Mouse (Mus musculus): ENCODE data around the gene Cdk11b. TPM values are rescaled to one million over a fixed set of nuclear protein-coding genes. Genes with fewer than 3 reads are reported as not detected.
A peak's percentile ranks its signal among the peaks of the same experiment; 100 is the strongest.

Gene Cdk11b
- total and polyA plus RNA-seq, 3 experiments, result 56.6 to 249 (median 113) TPM

- Histone ChIP-seq H3K79me2 (ENCODE audit: control insufficient read depth, insufficient read depth, low read length, poor library complexity) (no peaks in the 10 kb centered on the region; the same call in 1 of the 2 replicates), H3K27ac (ENCODE audit: control insufficient read depth, low read depth, low read length) (no peak overlapping the region; the same call in 1 of the 2 replicates), H3K27me3 (ENCODE audit: control insufficient read depth in 1 of 2, insufficient read depth in 2 of 2, low read length in 2 of 2) (no peaks in the 10 kb centered on the region), H3K9me3 (replicated peaks; ENCODE audit: insufficient read depth, low read length) (no peaks in the 10 kb centered on the region), H3K36me3 (ENCODE audit: control insufficient read depth in 1 of 2, insufficient read depth in 2 of 2, low read length in 2 of 2) (peaks cover 0 to 22% of the 10 kb centered on the region in 2 experiments; a peak in 2 of 4 replicates), H3K4me1 (ENCODE audit: control insufficient read depth in 1 of 2, insufficient read depth in 2 of 2, low read length in 2 of 2) (peaks cover 23 to 29% of the 10 kb centered on the region in 2 experiments), H3K9ac (ENCODE audit: control insufficient read depth, low read depth, low read length, poor library complexity, severe bottlenecking) (no peak overlapping the region), H3K4me3 (ENCODE audit: control insufficient read depth in 1 of 2, insufficient read depth in 1 of 2, low read depth in 2 of 2, low read length in 2 of 2) (no peak overlapping the region; a peak in 1 of 4 replicates)
- no peak for DNase-seq (ENCODE audit: low read depth, low spot score)
- TF ChIP-seq MAZ (IDR thresholded peaks at IDR 0.05; ENCODE audit: low read depth, low read length) (no peak), MXI1 (IDR thresholded peaks at IDR 0.05; ENCODE audit: low read depth, low read length) (no peak), MAFK (IDR thresholded peaks at IDR 0.05; ENCODE audit: borderline replicate concordance, low read depth, low read length) (no peak), NRF1 (IDR thresholded peaks at IDR 0.05; ENCODE audit: insufficient read depth, low read depth, low read length, poor library complexity, severe bottlenecking) (no peak), ZC3H11A (IDR thresholded peaks at IDR 0.05; ENCODE audit: low read depth, low read length) (no peak), EP300 (IDR thresholded peaks at IDR 0.05; ENCODE audit: low read depth in 1 of 2, low read length in 2 of 2) (no peak), ELF1 (IDR thresholded peaks at IDR 0.05; ENCODE audit: low read depth, low read length) (no peak), MEF2A (IDR thresholded peaks at IDR 0.05; ENCODE audit: extremely low read depth, insufficient replicate concordance, low read depth, low read length, poor library complexity, severe bottlenecking) (no peak)
Measured at GRCm38 (mm10) chr4:155595777-155596176, 28.9 kb upstream of the Cdk11b start.

- DNase-seq (ENCODE audit: low read depth, low spot score), result peak; percentile 80
- Histone ChIP-seq H3K27ac (ENCODE audit: control insufficient read depth, low read depth, low read length) (peak overlapping the region; percentile 47), H3K27me3 (ENCODE audit: control insufficient read depth in 1 of 2, insufficient read depth in 2 of 2, low read length in 2 of 2) (no peaks in the 10 kb centered on the region), H3K4me3 (ENCODE audit: control insufficient read depth in 1 of 2, insufficient read depth in 1 of 2, low read depth in 2 of 2, low read length in 2 of 2) (peak overlapping the region in 1 of 2 experiments; percentile 43; a peak in 2 of 4 replicates), H3K36me3 (ENCODE audit: control insufficient read depth in 1 of 2, insufficient read depth in 2 of 2, low read length in 2 of 2) (peaks cover 0 to 22% of the 10 kb centered on the region in 2 experiments; a peak in 2 of 4 replicates), H3K9me3 (replicated peaks; ENCODE audit: insufficient read depth, low read length) (no peaks in the 10 kb centered on the region), H3K9ac (ENCODE audit: control insufficient read depth, low read depth, low read length, poor library complexity, severe bottlenecking) (no peak overlapping the region; the same call in 1 of the 2 replicates), H3K4me1 (ENCODE audit: control insufficient read depth in 1 of 2, insufficient read depth in 2 of 2, low read length in 2 of 2) (peaks cover 23 to 29% of the 10 kb centered on the region in 2 experiments), H3K79me2 (ENCODE audit: control insufficient read depth, insufficient read depth, low read length, poor library complexity) (no peaks in the 10 kb centered on the region; the same call in 1 of the 2 replicates)
- TF ChIP-seq TBP (IDR thresholded peaks at IDR 0.05; ENCODE audit: low read depth, low read length) (no peak), MAZ (IDR thresholded peaks at IDR 0.05; ENCODE audit: low read depth, low read length) (0 out of 2 replicates have a peak, but pooled peaks have one; percentile 15), USF1 (IDR thresholded peaks at IDR 0.05; ENCODE audit: low read depth, low read length) (peak; percentile 88), NELFE (IDR thresholded peaks at IDR 0.05; ENCODE audit: low read depth, low read length) (no peak), ZNF384 (IDR thresholded peaks at IDR 0.05; ENCODE audit: low read depth, low read length) (peak; percentile 88), EP300 (IDR thresholded peaks at IDR 0.05; ENCODE audit: low read depth in 1 of 2, low read length in 2 of 2) (peak; percentile 85 to 89), TCF12 (IDR thresholded peaks at IDR 0.05; ENCODE audit: low read depth, low read length) (peak; percentile 88), RCOR1 (IDR thresholded peaks at IDR 0.05; ENCODE audit: low read depth, low read length) (peak; percentile 63), SMC3 (IDR thresholded peaks at IDR 0.05; ENCODE audit: low read depth, low read length) (0 out of 2 replicates have a peak, but pooled peaks have one; percentile 3), BHLHE40 (IDR thresholded peaks at IDR 0.05; ENCODE audit: borderline replicate concordance, low read depth, low read length) (peak; percentile 58; the same call in 1 of the 2 replicates), ZMIZ1 (IDR thresholded peaks at IDR 0.05; ENCODE audit: low read depth, low read length) (no peak), E2F4 (IDR thresholded peaks at IDR 0.05; ENCODE audit: borderline replicate concordance, low read depth, low read length) (no peak), ELF1 (IDR thresholded peaks at IDR 0.05; ENCODE audit: low read depth, low read length) (no peak), GABPA (IDR thresholded peaks at IDR 0.05; ENCODE audit: low read depth, low read length) (peak; percentile 74), ETS1 (IDR thresholded peaks at IDR 0.05; ENCODE audit: low read depth, low read length) (peak; percentile 90), GATA1 (IDR thresholded peaks at IDR 0.05; ENCODE audit: low read depth, low read length) (peak; percentile 73), USF2 (IDR thresholded peaks at IDR 0.05; ENCODE audit: borderline replicate concordance in 1 of 2, insufficient read depth in 1 of 2, low read depth in 1 of 2, low read length in 2 of 2) (0 out of 4 replicates have a peak, but pooled peaks of 1 of the 2 experiments have one; percentile 49), MAFK (IDR thresholded peaks at IDR 0.05; ENCODE audit: borderline replicate concordance, low read depth, low read length) (peak; percentile 47; the same call in 1 of the 2 replicates), SIN3A (IDR thresholded peaks at IDR 0.05; ENCODE audit: low read length) (0 out of 2 replicates have a peak, but pooled peaks have one; percentile 42), MXI1 (IDR thresholded peaks at IDR 0.05; ENCODE audit: low read depth, low read length) (peak; percentile 41; the same call in 1 of the 2 replicates), TAL1 (IDR thresholded peaks at IDR 0.05; ENCODE audit: low read length) (peak; percentile 88)
Measured at GRCm38 (mm10) chr4:155596606-155597005, 28.0 kb upstream of the Cdk11b start.
